Comparison of ENCODE assay signal across 8 mouse cellular contexts in genomic region chr19:10952021-10952939, GRCm38 (mm10). TPM values are rescaled to one million over a fixed set of nuclear protein-coding genes. Genes with fewer than 3 reads are reported as not detected.
DNase-seq lines count a peak whose midpoint lies in the region; ATAC-seq and TF ChIP-seq lines count a peak whose summit lies in the region.

No protein-coding gene starts in this region.

- H3K36me3 ChIP-seq in neural tube, embryonic 11.5 days (ENCODE audit: control insufficient read depth, insufficient read depth, low read length): no peaks in the 10 kb centered on the region
- no peaks in the 10 kb centered on the region for H3K36me3 ChIP-seq in hindbrain, embryonic 15.5 days
- H3K36me3 ChIP-seq in limb, embryonic 14.5 days (ENCODE audit: control insufficient read depth, insufficient read depth, low read length): no peaks in the 10 kb centered on the region
- H3K36me3 ChIP-seq in forebrain, embryonic 14.5 days (ENCODE audit: control insufficient read depth, insufficient read depth, low read length): no peaks in the 10 kb centered on the region

- 75% methylated on average over 11 of the region's 11 CpGs for WGBS in neural tube, embryonic 11.5 days
- WGBS in hindbrain, embryonic 15.5 days: 60% methylated on average over 11 of the region's 11 CpGs
- whole genome bisulfite sequencing in limb, embryonic 14.5 days: 67% methylated on average over 11 of the region's 11 CpGs
- 75% methylated on average over 11 of the region's 11 CpGs for WGBS in forebrain, embryonic 14.5 days

- DNase-seq in neural tube, embryonic 11.5 days (ENCODE audit: low spot score): peak; percentile 19
- no peak for DNase-seq in neural tube, embryonic 10.5 days (ENCODE audit: extremely low spot score, low spot score)
- peak; percentile 26 to 42 for DNase-seq in frontal cortex, postnatal 10 days (ENCODE audit: low spot score in 2 of 2)
- DNase-seq in limb, embryonic 14.5 days (ENCODE audit: low spot score): peak; percentile 59
- peak; percentile 94 for DNase-seq in skeletal muscle tissue, adult 2 months (ENCODE audit: low read depth, low spot score)
- DNase-seq in forebrain, embryonic 14.5 days (ENCODE audit: low spot score): no peak

- H3K4me2 ChIP-seq in neural tube, embryonic 11.5 days (ENCODE audit: low read depth): no peak overlapping the region
- H3K4me2 ChIP-seq in hindbrain, embryonic 15.5 days: 0 out of 2 replicates have a peak overlapping the region, but pooled peaks have one; percentile 4
- no peak overlapping the region for H3K4me2 ChIP-seq in limb, embryonic 14.5 days (replicated peaks; ENCODE audit: low read depth, low read length, severe bottlenecking)
- H3K4me2 ChIP-seq in forebrain, embryonic 14.5 days (ENCODE audit: low read length): no peak overlapping the region

- H3K27ac ChIP-seq in neural tube, embryonic 11.5 days (ENCODE audit: low read depth, low read length): no peak overlapping the region
- H3K27ac ChIP-seq in hindbrain, embryonic 15.5 days (replicated peaks): no peak overlapping the region
- H3K27ac ChIP-seq in limb, embryonic 14.5 days (replicated peaks; ENCODE audit: low read depth, low read length): no peak overlapping the region
- H3K27ac ChIP-seq in forebrain, embryonic 14.5 days (ENCODE audit: low read depth, low read length): no peak overlapping the region

- H3K9ac ChIP-seq in neural tube, embryonic 11.5 days (ENCODE audit: low read length): no peak overlapping the region
- H3K9ac ChIP-seq in hindbrain, embryonic 15.5 days: 0 out of 2 replicates have a peak overlapping the region, but pooled peaks have one; percentile 3
- H3K9ac ChIP-seq in limb, embryonic 14.5 days (ENCODE audit: low read depth, low read length, severe bottlenecking): no peak overlapping the region
- H3K9ac ChIP-seq in forebrain, embryonic 14.5 days (ENCODE audit: low read length): no peak overlapping the region

- H3K4me1 ChIP-seq in neural tube, embryonic 11.5 days (ENCODE audit: control insufficient read depth, insufficient read depth, low read length): peaks cover 12% of the 10 kb centered on the region
- H3K4me1 ChIP-seq in hindbrain, embryonic 15.5 days (replicated peaks): peaks cover 20% of the 10 kb centered on the region
- peaks cover 11% of the 10 kb centered on the region for H3K4me1 ChIP-seq in limb, embryonic 14.5 days (ENCODE audit: control insufficient read depth, insufficient read depth, low read length)
- peaks cover 16% of the 10 kb centered on the region for H3K4me1 ChIP-seq in forebrain, embryonic 14.5 days (ENCODE audit: control insufficient read depth, insufficient read depth, low read length)

- ATAC-seq in neural tube, embryonic 11.5 days (ENCODE audit: insufficient read depth, low FRiP score, low TSS enrichment): no peak
- no peak for ATAC-seq in hindbrain, embryonic 15.5 days (ENCODE audit: low FRiP score, low read depth)
- peak; percentile 73 for ATAC-seq in limb, embryonic 14.5 days (ENCODE audit: low FRiP score, low read depth)
- ATAC-seq in activated CD4-positive, CD25-positive, alpha-beta regulatory T cell, adult 4 months: no peak
- ATAC-seq in forebrain, embryonic 14.5 days: no peak

- no peak overlapping the region for H3K4me3 ChIP-seq in neural tube, embryonic 11.5 days (ENCODE audit: low read depth, low read length)
- H3K4me3 ChIP-seq in hindbrain, embryonic 15.5 days: no peak overlapping the region
- H3K4me3 ChIP-seq in limb, embryonic 14.5 days (replicated peaks; ENCODE audit: low read length): no peak overlapping the region
- no peak overlapping the region for H3K4me3 ChIP-seq in forebrain, embryonic 14.5 days (ENCODE audit: low read depth, low read length)

- no peak for TF ChIP-seq POLR2A in limb, embryonic 14.5 days (IDR thresholded peaks at IDR 0.05; ENCODE audit: borderline replicate concordance, extremely low read depth, insufficient read depth, insufficient read length)

- no peaks in the 10 kb centered on the region for H3K9me3 ChIP-seq in neural tube, embryonic 11.5 days (ENCODE audit: control insufficient read depth, low read length)
- no peaks in the 10 kb centered on the region for H3K9me3 ChIP-seq in hindbrain, embryonic 15.5 days
- H3K9me3 ChIP-seq in limb, embryonic 14.5 days (ENCODE audit: control insufficient read depth, low read length): no peaks in the 10 kb centered on the region
- H3K9me3 ChIP-seq in forebrain, embryonic 14.5 days (replicated peaks; ENCODE audit: control insufficient read depth, low read length): no peaks in the 10 kb centered on the region

- no peaks in the 10 kb centered on the region for H3K27me3 ChIP-seq in neural tube, embryonic 11.5 days (ENCODE audit: control insufficient read depth, insufficient read depth, low read length)
- no peaks in the 10 kb centered on the region for H3K27me3 ChIP-seq in hindbrain, embryonic 15.5 days
- H3K27me3 ChIP-seq in limb, embryonic 14.5 days (ENCODE audit: control insufficient read depth, insufficient read depth, low read length): no peaks in the 10 kb centered on the region
- H3K27me3 ChIP-seq in forebrain, embryonic 14.5 days (replicated peaks; ENCODE audit: control insufficient read depth, insufficient read depth, low read length): no peaks in the 10 kb centered on the region

RNA-seq across cellular contexts. Expression of gene Ccdc86, which starts 3.2 kb away (rescaled TPM):
- polyA plus RNA-seq in neural tube, embryonic 11.5 days (2014; fragmentation: Nextera tagmentation; extraction: Ambion mirVana): 23.4 and 24.1 TPM in 2 replicates
- 14.6 and 14.9 TPM in 2 replicates for polyA plus RNA-seq in hindbrain, embryonic 15.5 days (2015; fragmentation: Nextera tagmentation; extraction: Ambion mirVana)
- 10.3 and 11.2 TPM in 2 replicates for polyA plus RNA-seq in limb, embryonic 14.5 days (2012; rRNA removed)
- 22.4 and 23.8 TPM in 2 replicates for polyA plus RNA-seq in limb, embryonic 14.5 days (2014; fragmentation: Nextera tagmentation; extraction: Ambion mirVana)
- 10 to 100 TPM in 1 of 2 experiments, 1 to 10 TPM in 1; 7.9 to 11.1 TPM for polyA plus RNA-seq in activated CD4-positive, CD25-positive, alpha-beta regulatory T cell, adult 4 months (2017; shearing (Covaris generic))
- polyA plus RNA-seq in forebrain, embryonic 14.5 days (2014; fragmentation: Nextera tagmentation; extraction: Ambion mirVana): 12.1 and 15.0 TPM in 2 replicates

RNA-seq across cellular contexts. Expression of gene Ptgdr2, which starts 15.3 kb away (rescaled TPM):
- not detected in 2 replicates for polyA plus RNA-seq in neural tube, embryonic 11.5 days (2014; fragmentation: Nextera tagmentation; extraction: Ambion mirVana)
- polyA plus RNA-seq in hindbrain, embryonic 15.5 days (2015; fragmentation: Nextera tagmentation; extraction: Ambion mirVana): 0.08 and 0.09 TPM in 2 replicates
- polyA plus RNA-seq in limb, embryonic 14.5 days (2012; rRNA removed): 0.15 and 0.33 TPM in 2 replicates
- polyA plus RNA-seq in limb, embryonic 14.5 days (2014; fragmentation: Nextera tagmentation; extraction: Ambion mirVana): 0.07 TPM in 2 replicates
- not detected for polyA plus RNA-seq in activated CD4-positive, CD25-positive, alpha-beta regulatory T cell, adult 4 months (2017; shearing (Covaris generic))
- polyA plus RNA-seq in forebrain, embryonic 14.5 days (2014; fragmentation: Nextera tagmentation; extraction: Ambion mirVana): 0.16 and 0.18 TPM in 2 replicates

RNA-seq across cellular contexts. Expression of gene Ms4a10, which starts 22.2 kb away (rescaled TPM):
- polyA plus RNA-seq in neural tube, embryonic 11.5 days (2014; fragmentation: Nextera tagmentation; extraction: Ambion mirVana): not detected in 2 replicates
- polyA plus RNA-seq in hindbrain, embryonic 15.5 days (2015; fragmentation: Nextera tagmentation; extraction: Ambion mirVana): not detected in 2 replicates
- 0.08 and 0.27 TPM in 2 replicates for polyA plus RNA-seq in limb, embryonic 14.5 days (2012; rRNA removed)
- polyA plus RNA-seq in limb, embryonic 14.5 days (2014; fragmentation: Nextera tagmentation; extraction: Ambion mirVana): 0.57 TPM in 1 of 2 replicates, not detected in the other
- polyA plus RNA-seq in activated CD4-positive, CD25-positive, alpha-beta regulatory T cell, adult 4 months (2017; shearing (Covaris generic)): not detected
- not detected in 2 replicates for polyA plus RNA-seq in forebrain, embryonic 14.5 days (2014; fragmentation: Nextera tagmentation; extraction: Ambion mirVana)

RNA-seq across cellular contexts. Expression of gene Zp1, which starts 31.8 kb away (rescaled TPM):
- not detected in 2 replicates for polyA plus RNA-seq in neural tube, embryonic 11.5 days (2014; fragmentation: Nextera tagmentation; extraction: Ambion mirVana)
- 0.21 and 0.27 TPM in 2 replicates for polyA plus RNA-seq in hindbrain, embryonic 15.5 days (2015; fragmentation: Nextera tagmentation; extraction: Ambion mirVana)
- 0.04 TPM in 1 of 2 replicates, not detected in the other for polyA plus RNA-seq in limb, embryonic 14.5 days (2012; rRNA removed)
- polyA plus RNA-seq in limb, embryonic 14.5 days (2014; fragmentation: Nextera tagmentation; extraction: Ambion mirVana): not detected in 2 replicates
- not detected for polyA plus RNA-seq in activated CD4-positive, CD25-positive, alpha-beta regulatory T cell, adult 4 months (2017; shearing (Covaris generic))
- polyA plus RNA-seq in forebrain, embryonic 14.5 days (2014; fragmentation: Nextera tagmentation; extraction: Ambion mirVana): 0.99 TPM in 1 of 2 replicates, not detected in the other

RNA-seq across cellular contexts. Expression of gene Ms4a15, which starts 40.8 kb away (rescaled TPM):
- not detected in 2 replicates for polyA plus RNA-seq in neural tube, embryonic 11.5 days (2014; fragmentation: Nextera tagmentation; extraction: Ambion mirVana)
- 0.17 TPM in 1 of 2 replicates, not detected in the other for polyA plus RNA-seq in hindbrain, embryonic 15.5 days (2015; fragmentation: Nextera tagmentation; extraction: Ambion mirVana)
- not detected in 2 replicates for polyA plus RNA-seq in limb, embryonic 14.5 days (2012; rRNA removed)
- not detected in 2 replicates for polyA plus RNA-seq in limb, embryonic 14.5 days (2014; fragmentation: Nextera tagmentation; extraction: Ambion mirVana)
- under 1 TPM in 1 of 2 experiments, not detected in 1; 0.20 TPM for polyA plus RNA-seq in activated CD4-positive, CD25-positive, alpha-beta regulatory T cell, adult 4 months (2017; shearing (Covaris generic))
- 0.25 TPM in 1 of 2 replicates, not detected in the other for polyA plus RNA-seq in forebrain, embryonic 14.5 days (2014; fragmentation: Nextera tagmentation; extraction: Ambion mirVana)

Comparison
In these comparisons a context has a peak if more than half of its experiments do, and no peak if none do; other contexts are left out.
1. DNase-seq: peak in neural tube, embryonic 11.5 days (single experiment), frontal cortex, postnatal 10 days (2 of 2), limb, embryonic 14.5 days (single experiment) and skeletal muscle tissue, adult 2 months (single experiment); none in neural tube, embryonic 10.5 days (single experiment) and forebrain, embryonic 14.5 days (single experiment).